Mouse (Mus musculus) spleen, adult 2 months (tissue): Measurements from ENCODE around the gene Vstm2a. TPM values are rescaled to one million over a fixed set of nuclear protein-coding genes. Genes with fewer than 3 reads are reported as not detected.

Experiments used
- DNase-seq, 2 experiments: peaks; one replicate each; pipeline versions ENCODE4 v3.0.0 to v3.0.0-alpha.2; 2012 to 2021; ENCODE audit warnings: low spot score in 2 of 2, low read depth in 1 of 2
- H3K27ac ChIP-seq: fragments of 200-500 bp; 2 replicates; pipeline ENCODE4 v1.5.1; 2012; ENCODE audit warnings: low read length, inconsistent platforms; ENCODE audit not compliant: insufficient read depth
- H3K27me3 ChIP-seq: fragments of 200-500 bp; 2 replicates; pipeline ENCODE4 v1.6.1; 2012; ENCODE audit warnings: mild to moderate bottlenecking, moderate library complexity, low read length, inconsistent platforms; ENCODE audit not compliant: control insufficient read depth, insufficient read depth
- H3K36me3 ChIP-seq: fragments of 200-500 bp; 2 replicates; pipeline ENCODE4 v1.6.1; 2012; ENCODE audit warnings: mild to moderate bottlenecking, low read length, inconsistent platforms; ENCODE audit not compliant: control insufficient read depth, insufficient read depth
- H3K4me1 ChIP-seq: fragments of 200-500 bp; 2 replicates; pipeline ENCODE4 v1.6.1; 2011; ENCODE audit warnings: inconsistent platforms; ENCODE audit not compliant: control insufficient read depth, insufficient read depth, insufficient read length
- H3K4me3 ChIP-seq: fragments of 200-500 bp; 2 replicates; pipeline ENCODE4 v1.5.1; 2011; ENCODE audit warnings: mild to moderate bottlenecking, inconsistent platforms; ENCODE audit not compliant: insufficient read depth, insufficient read length; ENCODE audit errors: extremely low read depth
- POLR2A ChIP-seq: fragments of 200-500 bp; IDR thresholded peaks from 2 replicates; pipeline ENCODE4 v1.6.1; 2011; ENCODE audit warnings: low read depth, low read length, inconsistent platforms
- WGBS: fragments of 180-500 bp; shearing (Covaris S2); methylation state at CpG from one replicate; pipeline ENCODE4 v1.1.7; 2018; 5-methylcytosine and 5-hydroxymethylcytosine counted together
- polyA plus RNA-seq: library from polyadenylated mRNA; depleted of rRNA; stranded (reverse); fragments of >200 nt; gene quantifications from 2 replicates; pipeline ENCODE4 v1.2.3, GENCODE M21; 2012

Vstm2a gene
- polyA plus RNA-seq, 1 experiment = not detected

DNA sequence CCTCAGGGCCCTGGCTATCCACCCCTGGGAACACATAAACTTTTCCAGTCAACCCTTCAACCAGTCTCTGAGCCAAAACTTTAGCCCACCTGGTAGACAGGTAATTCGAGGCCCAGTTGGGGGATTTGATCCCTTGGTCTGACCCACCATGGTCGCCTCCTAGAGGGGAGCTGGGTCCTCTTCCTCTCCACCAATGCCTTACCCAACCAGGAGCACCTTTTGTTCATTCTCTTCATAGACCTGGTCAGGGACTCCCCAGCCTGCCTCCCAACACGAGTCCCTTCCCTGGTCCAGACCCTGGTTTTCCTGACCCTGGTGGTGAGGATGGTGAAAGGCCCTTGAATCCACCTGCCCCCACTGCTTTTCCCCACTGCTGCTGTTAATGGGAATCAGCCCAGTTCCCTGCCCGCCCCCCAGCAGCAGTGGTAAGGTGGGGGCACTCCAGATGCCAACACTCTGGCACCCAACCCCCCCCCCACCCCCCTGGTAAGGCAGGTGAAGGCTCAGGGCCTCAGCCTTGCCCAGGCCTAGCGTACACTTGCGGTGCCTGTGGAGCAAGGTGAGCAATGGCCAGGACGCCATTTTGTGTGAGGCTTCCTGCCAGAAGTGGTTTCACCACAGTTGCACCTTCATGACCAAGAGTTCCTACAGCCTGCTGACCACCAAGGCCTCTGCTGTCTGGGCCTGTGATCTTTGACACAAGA is 182.2 kb downstream of the Vstm2a start:
- DNase-seq = no peak
- H3K27me3 ChIP-seq = no peaks in the 10 kb centered on the region
- no peak for TF ChIP-seq POLR2A
- H3K36me3 ChIP-seq = no peaks in the 10 kb centered on the region
- no peak overlapping the region for H3K27ac ChIP-seq
- no peaks in the 10 kb centered on the region for H3K4me1 ChIP-seq
- 85% methylated on average over 7 of the region's 7 CpGs for WGBS
- H3K4me3 ChIP-seq = no peak overlapping the region
